Mouse (Mus musculus): ENCODE results near the gene Qrfpr. TPM values are rescaled to one million over a fixed set of nuclear protein-coding genes. Genes with fewer than 3 reads are reported as not detected.

Qrfpr gene
- polyA plus RNA-seq, 1 experiment from 2014 or later, result 0.11 TPM

DNA sequence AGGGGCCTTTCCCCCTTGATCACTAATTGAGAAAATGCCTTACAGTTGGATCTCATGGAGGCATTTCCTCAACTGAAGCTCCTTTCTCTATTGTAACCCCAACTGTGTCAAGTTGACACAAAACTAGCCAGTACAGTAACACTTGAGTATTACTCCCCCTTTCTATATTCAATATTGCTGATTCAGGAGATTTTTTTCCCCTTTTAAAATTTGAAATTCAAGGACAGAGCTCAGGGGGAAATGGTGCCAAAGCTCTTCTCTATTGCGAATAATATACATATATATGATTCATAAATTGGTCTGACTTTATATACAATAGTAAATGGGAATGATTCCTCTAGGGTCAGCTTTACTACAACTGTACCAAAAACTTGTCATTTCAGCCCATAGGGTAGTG, 71.6 kb downstream of the Qrfpr start:
- Histone ChIP-seq H3K4me1 (replicated peaks) (peaks cover 27% of the 10 kb centered on the region), H3K27me3 (no peaks in the 10 kb centered on the region), H3K4me3 (peak overlapping the region; percentile 98), H3K9ac (no peak overlapping the region), H3K4me2 (peak overlapping the region; percentile 76), H3K36me3 (no peaks in the 10 kb centered on the region), H3K27ac (no peak overlapping the region), H3K9me3 (replicated peaks) (no peaks in the 10 kb centered on the region)
- no peak for ATAC-seq (replicated peaks; ENCODE audit: insufficient number of reproducible peaks, insufficient read depth, low FRiP score, low read depth)
- 9% methylated on average over 1 of the region's 1 CpGs for WGBS

DNA sequence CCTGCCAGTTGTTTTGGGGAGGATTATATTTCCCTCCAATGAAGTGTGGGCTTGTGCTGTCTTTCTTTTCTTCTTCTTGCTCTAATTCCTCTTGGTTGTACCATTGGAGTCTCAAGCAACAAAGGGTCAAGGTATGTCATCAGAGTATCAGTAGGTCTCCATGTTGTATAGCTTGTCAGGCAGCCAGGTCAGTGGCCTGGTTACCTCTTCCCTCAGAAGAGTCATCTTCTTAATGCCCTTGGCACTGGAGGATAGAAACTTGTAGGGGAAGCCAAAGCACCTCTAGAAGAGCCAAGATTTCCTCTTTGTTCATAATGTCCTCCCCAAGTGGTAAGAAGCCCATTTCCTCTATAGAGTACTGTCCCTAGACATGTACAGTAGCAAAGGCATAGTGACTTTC, 83.1 kb downstream of the Qrfpr start:
- ATAC-seq (replicated peaks; ENCODE audit: insufficient number of reproducible peaks, insufficient read depth, low FRiP score, low read depth), result no peak

DNA sequence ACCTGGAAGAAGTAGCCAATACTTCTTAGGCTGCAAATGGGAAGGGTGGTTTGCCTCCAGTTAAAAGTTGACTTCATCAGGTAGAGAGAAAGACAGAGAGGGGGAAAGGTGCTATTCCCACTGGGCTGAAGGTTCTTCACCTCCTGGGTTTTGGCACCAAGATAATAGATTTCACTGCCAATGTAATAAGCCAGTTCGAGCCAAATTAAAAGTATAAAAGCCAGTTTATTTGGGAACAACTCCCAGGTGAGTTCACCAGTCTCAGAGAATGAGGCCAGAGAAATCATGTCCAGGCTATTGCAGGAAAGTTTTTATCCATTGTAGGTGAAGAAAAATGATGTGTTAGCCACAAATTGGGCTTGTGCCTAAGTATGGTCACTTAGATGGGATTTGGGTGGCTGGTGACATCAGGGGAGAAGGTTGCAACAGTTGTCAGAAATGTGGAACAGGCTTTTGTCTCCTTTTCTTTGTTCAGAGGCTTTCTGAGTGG, 83.9 kb downstream of the Qrfpr start:
- Histone ChIP-seq H3K4me2 (no peak overlapping the region), H3K9ac (no peak overlapping the region), H3K36me3 (no peaks in the 10 kb centered on the region), H3K9me3 (replicated peaks) (no peaks in the 10 kb centered on the region), H3K27me3 (no peaks in the 10 kb centered on the region), H3K4me3 (no peak overlapping the region), H3K27ac (no peak overlapping the region), H3K4me1 (replicated peaks) (no peaks in the 10 kb centered on the region)
- ATAC-seq (replicated peaks; ENCODE audit: insufficient number of reproducible peaks, insufficient read depth, low FRiP score, low read depth), result no peak
- 55% methylated on average over 1 of the region's 1 CpGs for WGBS

More for the DNA sequence above, 83.1 kb downstream of the Qrfpr start:
- Histone ChIP-seq H3K27ac (no peak overlapping the region), H3K9ac (no peak overlapping the region), H3K4me3 (no peak overlapping the region), H3K36me3 (no peaks in the 10 kb centered on the region), H3K4me2 (no peak overlapping the region), H3K27me3 (no peaks in the 10 kb centered on the region), H3K4me1 (replicated peaks) (no peaks in the 10 kb centered on the region), H3K9me3 (replicated peaks) (no peaks in the 10 kb centered on the region)

DNA sequence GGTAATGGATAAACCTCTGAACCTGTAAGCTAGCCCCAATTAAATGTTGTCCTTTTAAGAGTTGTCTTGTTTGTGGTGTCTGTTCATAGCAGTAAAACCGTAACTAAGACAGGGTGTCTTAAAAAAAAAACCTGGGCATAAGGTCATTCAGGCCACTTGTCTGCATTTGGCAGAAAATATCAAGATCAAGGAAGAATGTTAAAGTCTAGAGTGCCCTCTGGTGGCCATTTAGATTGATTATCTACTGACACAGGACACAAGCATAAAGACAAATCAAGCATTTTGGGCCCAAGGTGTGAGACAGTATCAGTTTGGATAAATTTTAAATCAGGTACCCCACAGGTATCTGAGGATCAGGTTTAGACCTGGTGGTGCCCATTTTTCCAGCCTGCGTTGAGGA, 84.6 kb downstream of the Qrfpr start:
- Histone ChIP-seq H3K4me1 (replicated peaks) (no peaks in the 10 kb centered on the region), H3K9me3 (replicated peaks) (no peaks in the 10 kb centered on the region), H3K36me3 (no peaks in the 10 kb centered on the region), H3K27me3 (no peaks in the 10 kb centered on the region), H3K27ac (no peak overlapping the region), H3K9ac (no peak overlapping the region), H3K4me3 (no peak overlapping the region), H3K4me2 (no peak overlapping the region)
- WGBS, result 38% methylated on average over 2 of the region's 2 CpGs
- no peak for ATAC-seq (replicated peaks; ENCODE audit: insufficient number of reproducible peaks, insufficient read depth, low FRiP score, low read depth)

DNA sequence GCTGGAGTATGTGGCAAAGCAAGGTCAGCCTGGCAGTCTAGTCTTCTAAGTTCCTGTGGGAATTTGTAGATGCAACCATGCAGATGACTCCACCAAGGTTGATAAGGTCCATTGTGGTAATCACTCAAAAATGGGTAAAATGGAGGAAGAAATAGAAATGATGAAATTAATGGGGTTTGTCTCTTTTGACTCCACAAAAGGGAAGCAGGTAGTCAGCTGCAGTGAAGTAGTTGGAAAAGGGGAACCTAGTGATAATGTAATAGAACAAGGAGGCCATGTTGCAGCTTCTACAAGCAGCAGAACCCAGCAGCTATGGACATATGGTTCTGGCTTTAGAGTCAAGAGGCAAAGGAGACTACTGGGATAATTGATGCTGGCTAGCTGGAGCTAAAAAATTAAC, 86.0 kb downstream of the Qrfpr start:
- Histone ChIP-seq H3K36me3 (no peaks in the 10 kb centered on the region), H3K9ac (no peak overlapping the region), H3K4me2 (no peak overlapping the region), H3K27ac (no peak overlapping the region), H3K27me3 (no peaks in the 10 kb centered on the region), H3K4me3 (no peak overlapping the region), H3K4me1 (replicated peaks) (no peaks in the 10 kb centered on the region), H3K9me3 (replicated peaks) (no peaks in the 10 kb centered on the region)
- no peak for ATAC-seq (replicated peaks; ENCODE audit: insufficient number of reproducible peaks, insufficient read depth, low FRiP score, low read depth)

Other genes starting within 250 kb of the Qrfpr start
- gene Mccc1, start 221.6 kb downstream of the Qrfpr start, polyA plus RNA-seq (2015; fragmentation: Nextera tagmentation; extraction: Ambion mirVana), result 63.1 and 64.3 TPM in 2 replicates
- 0.08 and 0.09 TPM in 2 replicates for gene Ccdc144b, start 168.8 kb downstream of the Qrfpr start, polyA plus RNA-seq (2015; fragmentation: Nextera tagmentation; extraction: Ambion mirVana)
- 79.3 and 85.3 TPM in 2 replicates for gene Acad9, start 156.3 kb downstream of the Qrfpr start, polyA plus RNA-seq (2015; fragmentation: Nextera tagmentation; extraction: Ambion mirVana)
- gene D3Ertd254e, start 71.3 kb downstream of the Qrfpr start, polyA plus RNA-seq (2015; fragmentation: Nextera tagmentation; extraction: Ambion mirVana), result 3.8 and 4.3 TPM in 2 replicates

Data from heart, embryonic 15.5 days (tissue).